Mouse (Mus musculus) megakaryocyte, embryonic 14.5 days (primary cell): ENCODE data around the gene Dab2. TPM values are rescaled to one million over a fixed set of nuclear protein-coding genes. Genes with fewer than 3 reads are reported as not detected.

ENCODE experiments used
- H3K27me3 ChIP-seq: replicated peaks from 2 replicates; pipeline ENCODE3; 2012; ENCODE audit warnings: inconsistent platforms
- H3K36me3 ChIP-seq: replicated peaks from 2 replicates; pipeline ENCODE3; 2012; ENCODE audit warnings: low read length, inconsistent platforms, mixed read lengths
- H3K4me1 ChIP-seq: 2 replicates; pipeline ENCODE4 v1.6.1; 2012; ENCODE audit warnings: inconsistent platforms
- H3K4me3 ChIP-seq: replicated peaks from 2 replicates; pipeline ENCODE3; 2012; ENCODE audit warnings: moderate library complexity, mild to moderate bottlenecking, inconsistent platforms
- H3K9me3 ChIP-seq: 2 replicates; pipeline ENCODE4 v1.6.1; 2012; ENCODE audit warnings: inconsistent platforms
- FLI1 ChIP-seq: IDR thresholded peaks from 2 replicates; pipeline ENCODE4 v1.6.1; 2012; ENCODE audit warnings: low read length, inconsistent platforms, mixed read lengths
- GATA1 ChIP-seq: IDR thresholded peaks from 3 replicates; pipeline ENCODE4 v1.6.1; 2012; ENCODE audit warnings: mixed read lengths, low read length, inconsistent platforms, borderline replicate concordance
- polyA plus RNA-seq: library from polyadenylated mRNA; stranded (reverse); fragments of >175 nt; gene quantifications from 2 replicates; pipeline ENCODE4 v1.2.3, GENCODE M21; 2012; ENCODE audit warnings: low replicate concordance; ENCODE audit not compliant: insufficient read depth

Gene Dab2
- 3.0 TPM in 1 of 2 replicates, not detected in the other for polyA plus RNA-seq

GRCm38 (mm10) chr15:6299554-6299953 lies at the start of gene Dab2:
Gene Dab2, plus strand, starts transcription at chr15:6299788.
- Histone ChIP-seq H3K27me3 (no peaks in the 10 kb centered on the region), H3K36me3 (no peaks in the 10 kb centered on the region), H3K4me1 (no peaks in the 10 kb centered on the region), H3K4me3 (no peak within 1 kb of the TSS), H3K9me3 (no peaks in the 10 kb centered on the region)
- TF ChIP-seq GATA1: no peak
- TF ChIP-seq FLI1: no peak

DNA sequence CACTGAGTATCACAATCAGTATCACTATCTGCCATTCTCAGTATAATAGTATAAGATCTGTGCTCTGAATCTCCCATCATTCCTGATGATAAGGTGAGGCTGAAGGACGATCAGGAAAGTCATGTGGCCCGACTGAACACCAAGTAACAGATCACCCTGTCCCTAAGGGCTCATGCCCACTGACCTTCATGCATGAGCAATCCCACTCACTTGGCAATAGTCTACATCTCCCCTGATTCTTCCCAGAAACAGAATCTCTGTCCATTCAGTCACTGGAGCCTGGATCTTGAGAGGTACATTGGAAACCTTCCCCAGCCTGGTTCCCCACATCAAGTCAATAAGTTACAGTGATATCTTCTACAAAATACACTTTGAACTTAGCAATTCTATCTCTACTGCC lies 46.1 kb upstream of the Dab2 start:
- Histone ChIP-seq H3K4me3 (no peak overlapping the region), H3K36me3 (no peaks in the 10 kb centered on the region), H3K4me1 (peaks cover 7% of the 10 kb centered on the region), H3K9me3 (no peaks in the 10 kb centered on the region), H3K27me3 (no peaks in the 10 kb centered on the region)
- TF ChIP-seq FLI1: no peak
- no peak for TF ChIP-seq GATA1

- H3K36me3 ChIP-seq: no peaks in the 10 kb centered on the region
- TF ChIP-seq FLI1 (no peak), GATA1 (no peak)
- H3K4me3 ChIP-seq: no peak overlapping the region
- no peaks in the 10 kb centered on the region for H3K27me3 ChIP-seq
- H3K4me1 ChIP-seq: peaks cover 7% of the 10 kb centered on the region
- no peaks in the 10 kb centered on the region for H3K9me3 ChIP-seq
Observed at GRCm38 (mm10) chr15:6254383-6254782, 45.2 kb upstream of the Dab2 start.

GRCm38 (mm10) chr15:6257049-6257448 lies 42.5 kb upstream of the Dab2 start:
- H3K4me1 ChIP-seq: peaks cover 14% of the 10 kb centered on the region
- H3K27me3 ChIP-seq: no peaks in the 10 kb centered on the region
- no peak overlapping the region for H3K4me3 ChIP-seq
- H3K36me3 ChIP-seq: no peaks in the 10 kb centered on the region
- TF ChIP-seq GATA1 (no peak), FLI1 (no peak)
- H3K9me3 ChIP-seq: no peaks in the 10 kb centered on the region

GRCm38 (mm10) chr15:6259957-6260740 lies 39.4 kb upstream of the Dab2 start:
- TF ChIP-seq FLI1: no peak
- TF ChIP-seq GATA1: no peak
- Histone ChIP-seq H3K4me1 (peaks cover 14% of the 10 kb centered on the region), H3K4me3 (no peak overlapping the region), H3K36me3 (no peaks in the 10 kb centered on the region), H3K9me3 (no peaks in the 10 kb centered on the region), H3K27me3 (no peaks in the 10 kb centered on the region)

DNA sequence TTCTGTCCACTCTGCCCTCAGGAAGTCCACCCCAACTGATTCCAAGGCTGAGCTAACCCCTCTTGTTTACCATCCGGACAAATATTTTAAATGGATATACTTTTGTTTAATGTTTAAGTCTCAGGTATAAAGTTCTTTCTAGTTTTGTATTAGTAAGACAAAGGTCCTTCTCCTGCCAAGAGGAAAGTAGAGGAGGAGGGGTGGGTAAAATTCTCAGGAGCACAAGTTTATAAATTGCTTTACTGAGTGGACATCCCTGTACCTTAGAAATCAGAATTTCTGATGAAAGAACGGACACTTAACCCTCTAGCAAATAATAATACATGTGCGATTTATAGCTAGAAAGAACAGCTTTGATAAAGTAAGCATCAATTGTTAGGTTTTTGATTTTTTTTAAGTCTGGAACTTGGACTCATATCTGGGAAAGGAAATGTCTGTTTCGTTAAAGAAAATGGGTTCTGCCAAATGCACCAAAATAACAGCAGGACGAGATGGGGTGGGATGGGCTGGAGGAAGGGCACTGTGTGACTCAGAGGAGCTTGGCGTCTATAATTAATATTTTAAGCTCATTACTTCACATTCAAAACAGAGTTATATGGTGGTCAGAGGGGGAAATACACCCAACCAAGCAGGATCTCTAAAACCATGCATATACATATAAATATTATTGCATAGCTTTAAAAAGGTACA lies 38.7 kb upstream of the Dab2 start:
- Histone ChIP-seq H3K36me3 (no peaks in the 10 kb centered on the region), H3K4me3 (no peak overlapping the region), H3K4me1 (peaks cover 14% of the 10 kb centered on the region), H3K27me3 (no peaks in the 10 kb centered on the region), H3K9me3 (no peaks in the 10 kb centered on the region)
- TF ChIP-seq FLI1 (no peak), GATA1 (no peak)

GRCm38 (mm10) chr15:6267147-6267758 lies 32.3 kb upstream of the Dab2 start:
- Histone ChIP-seq H3K9me3 (no peaks in the 10 kb centered on the region), H3K27me3 (no peaks in the 10 kb centered on the region), H3K36me3 (no peaks in the 10 kb centered on the region), H3K4me3 (no peak overlapping the region), H3K4me1 (no peaks in the 10 kb centered on the region)
- TF ChIP-seq GATA1: no peak

GRCm38 (mm10) chr15:6278606-6279468 lies 20.8 kb upstream of the Dab2 start:
- Histone ChIP-seq H3K4me3 (no peak overlapping the region), H3K4me1 (no peaks in the 10 kb centered on the region), H3K9me3 (no peaks in the 10 kb centered on the region), H3K27me3 (no peaks in the 10 kb centered on the region), H3K36me3 (no peaks in the 10 kb centered on the region)
- no peak for TF ChIP-seq FLI1
- TF ChIP-seq GATA1: no peak

GRCm38 (mm10) chr15:6280021-6280451 lies 19.6 kb upstream of the Dab2 start:
- Histone ChIP-seq H3K9me3 (no peaks in the 10 kb centered on the region), H3K27me3 (no peaks in the 10 kb centered on the region), H3K36me3 (no peaks in the 10 kb centered on the region), H3K4me1 (no peaks in the 10 kb centered on the region), H3K4me3 (no peak overlapping the region)
- TF ChIP-seq FLI1 (no peak), GATA1 (no peak)
